Mouse (Mus musculus) layer of hippocampus, adult 11-12 months (tissue): ENCODE measurements around the gene Fignl2.
A peak's percentile ranks its signal among the peaks of the same experiment; 100 is the strongest.

ENCODE experiments used
- DNase-seq: peaks from one replicate; pipeline ENCODE4 v3.0.0; 2022; ENCODE audit warnings: low spot score

The Fignl2 gene

GRCm38 (mm10) chr15:101066920-101067696, 11.3 kb downstream of the Fignl2 start:
- DNase-seq = no peak

DNA sequence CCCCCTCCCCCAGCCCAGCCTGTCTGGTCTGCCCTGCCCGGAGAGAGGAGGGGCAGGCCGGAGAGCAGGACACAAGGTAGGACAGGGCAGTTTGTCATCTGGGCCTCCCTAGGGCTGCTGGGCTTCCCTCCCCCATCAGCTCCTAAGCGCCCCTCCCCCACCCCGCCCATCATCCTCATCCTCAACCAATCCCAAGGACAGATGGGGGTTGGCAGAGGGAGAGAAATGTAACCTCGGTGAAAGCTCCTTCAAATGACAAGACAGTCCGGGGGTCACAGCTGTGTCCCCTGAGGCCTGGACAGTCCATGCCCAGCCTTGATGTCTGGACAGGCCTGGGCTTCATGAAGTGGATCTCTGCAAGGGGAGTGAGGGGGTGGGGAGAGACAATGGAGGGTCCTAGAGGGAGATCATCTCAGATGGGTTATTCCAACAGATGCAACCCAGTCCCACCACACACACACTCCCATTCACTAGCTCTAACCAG, 12.0 kb downstream of the Fignl2 start:
- no peak for DNase-seq

GRCm38 (mm10) chr15:101065069-101065468, 13.3 kb downstream of the Fignl2 start:
- no peak for DNase-seq

GRCm38 (mm10) chr15:101060280-101060852, 18.0 kb downstream of the Fignl2 start:
- DNase-seq = no peak

GRCm38 (mm10) chr15:101059570-101060279, 18.6 kb downstream of the Fignl2 start:
- DNase-seq = no peak

DNA sequence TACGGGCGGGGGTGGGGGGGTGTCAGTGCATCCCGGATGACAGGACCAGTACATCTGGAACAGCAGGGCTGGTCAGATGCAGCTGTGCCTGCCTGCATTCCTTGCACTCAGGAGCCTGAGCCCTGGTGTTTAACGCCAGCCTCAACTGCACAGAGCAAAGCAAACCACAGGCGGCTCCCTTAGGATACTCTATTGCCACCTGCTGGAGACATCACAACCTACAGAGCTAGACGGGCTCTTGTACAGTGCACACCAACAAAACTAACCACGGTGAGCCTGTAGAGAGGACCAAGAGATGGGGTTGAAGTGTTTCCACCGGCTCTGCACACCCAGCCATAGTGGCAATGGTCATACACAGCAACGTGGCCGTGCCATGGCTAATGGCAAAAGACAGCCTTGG, 22.1 kb downstream of the Fignl2 start:
- peak; percentile 63 for DNase-seq

DNA sequence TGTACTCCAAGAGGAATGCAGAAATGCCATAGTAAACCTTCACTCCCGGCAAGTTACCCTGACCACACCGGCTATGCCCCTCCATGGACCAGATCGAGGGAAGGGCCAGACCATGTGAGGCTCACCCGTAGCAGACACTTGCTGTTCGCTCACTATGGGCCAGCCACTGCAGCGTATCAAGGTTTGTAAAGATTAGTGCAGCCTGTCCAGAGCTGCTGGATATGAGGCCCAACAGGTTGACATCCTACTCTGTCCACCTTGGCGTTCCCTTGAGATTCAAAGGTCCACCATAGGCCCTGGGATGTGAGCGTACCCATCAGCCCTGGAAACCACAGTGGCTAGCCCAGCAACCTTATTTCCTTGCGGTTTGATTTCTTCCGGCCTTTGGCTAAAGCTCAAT, 23.8 kb downstream of the Fignl2 start:
- no peak for DNase-seq

- no peak for DNase-seq
These were observed 24.4 kb downstream of the Fignl2 start for GRCm38 (mm10) chr15:101053832-101054459.

- DNase-seq = no peak
These were observed 25.5 kb downstream of the Fignl2 start for GRCm38 (mm10) chr15:101052560-101053501.

- no peak for DNase-seq
These were observed 26.5 kb downstream of the Fignl2 start for GRCm38 (mm10) chr15:101051869-101052268.

DNA sequence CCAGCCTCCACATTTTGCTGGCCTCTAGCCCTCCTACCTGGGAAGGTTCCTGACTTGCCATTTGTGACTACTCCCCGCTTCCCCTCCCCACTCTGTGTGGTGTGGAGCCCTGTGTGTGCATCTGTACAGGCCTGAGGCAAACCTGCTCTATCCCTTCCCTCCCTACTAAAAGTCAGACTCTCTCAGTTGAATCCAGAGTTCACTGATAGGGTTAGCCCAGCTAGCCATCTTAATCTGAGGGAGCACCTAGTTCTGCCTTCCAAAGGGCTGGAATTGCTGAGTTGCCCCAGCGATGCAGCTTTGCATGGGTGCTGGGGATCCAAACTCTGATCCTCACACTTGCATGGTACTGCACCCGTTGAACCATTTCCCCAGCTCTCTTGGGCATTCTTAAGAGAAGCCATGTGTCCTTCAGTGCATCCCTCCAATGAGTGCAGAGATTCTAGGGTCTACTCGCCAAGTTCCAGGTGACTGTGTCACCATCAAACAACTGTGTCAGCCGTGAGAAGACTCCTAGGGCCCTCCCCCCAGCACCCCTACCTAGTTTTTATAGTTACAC, 29.9 kb downstream of the Fignl2 start:
- no peak for DNase-seq

- no peak for DNase-seq
These were observed 31.2 kb downstream of the Fignl2 start, which contains the start of gene Gm47841 for GRCm38 (mm10) chr15:101047194-101047555. TSS of gene Gm47841 (minus strand) at chr15:101047397.

GRCm38 (mm10) chr15:101046527-101047193, 31.7 kb downstream of the Fignl2 start:
- DNase-seq = peak; percentile 45

DNA sequence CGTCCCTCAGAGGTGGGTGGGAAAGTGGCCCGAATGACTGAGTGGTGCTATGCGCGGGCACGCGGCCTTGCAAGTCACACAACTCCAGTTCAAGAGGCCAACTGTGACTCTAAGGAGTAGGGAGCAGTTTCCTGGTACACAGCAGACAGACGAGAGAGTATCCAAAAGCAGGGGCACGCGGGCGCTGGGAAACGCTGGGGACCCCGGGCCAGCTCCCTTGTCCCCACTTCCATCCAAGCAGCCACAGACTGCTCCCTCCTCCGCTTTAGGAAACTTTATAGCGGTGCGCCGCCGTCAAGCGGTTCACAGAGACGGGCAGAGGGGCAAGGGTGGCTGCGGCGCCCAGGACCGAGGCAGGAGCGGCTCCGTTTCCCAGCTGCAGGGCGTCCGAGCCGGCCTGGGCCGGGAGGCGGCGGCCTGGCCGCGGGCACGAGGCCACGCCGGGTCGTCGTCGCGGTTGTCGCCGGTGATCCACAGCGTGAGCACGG, 32.3 kb downstream of the Fignl2 start:
- no peak for DNase-seq

DNA sequence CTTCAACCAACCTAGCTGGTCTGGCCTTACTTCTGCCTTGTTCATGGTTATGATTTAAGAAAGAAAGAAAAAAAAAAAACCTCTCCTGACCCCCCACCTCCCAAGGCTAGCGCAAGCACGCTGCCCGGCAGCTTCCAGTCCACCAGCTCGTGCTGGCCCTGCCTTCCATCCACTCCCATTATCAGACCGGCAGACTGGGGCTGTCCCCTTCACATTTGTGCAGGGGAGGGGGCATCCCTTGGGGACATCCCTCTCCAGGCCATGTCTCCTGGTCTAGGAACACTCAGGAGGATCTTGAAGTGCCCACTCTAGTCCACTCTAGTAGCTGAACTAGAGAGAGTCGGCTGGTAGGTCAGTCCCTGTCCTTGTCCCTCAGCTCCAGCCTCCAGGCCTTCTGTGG, 33.8 kb downstream of the Fignl2 start:
- DNase-seq = no peak

GRCm38 (mm10) chr15:101042613-101043012, 35.8 kb downstream of the Fignl2 start:
- DNase-seq = peak; percentile 79

DNA sequence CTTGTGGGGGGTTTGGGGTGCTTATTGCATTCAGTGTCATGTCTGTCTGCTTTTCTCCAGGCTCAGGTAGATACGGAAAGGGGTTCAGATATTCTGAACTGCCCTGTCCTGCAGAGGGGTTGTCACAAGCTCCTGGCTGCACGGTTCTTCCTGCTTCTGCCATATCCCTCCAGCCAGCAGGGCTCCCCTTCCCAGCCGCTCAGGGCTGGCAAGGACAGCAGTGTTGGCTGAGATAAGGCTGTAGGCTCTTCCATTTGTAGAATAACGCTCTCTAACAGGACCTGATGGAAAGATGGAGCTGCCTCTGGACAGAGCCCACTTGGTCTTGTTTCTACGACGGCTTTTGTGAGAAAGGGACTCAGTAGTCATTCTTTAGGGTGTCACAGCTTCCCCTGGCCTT, 36.4 kb downstream of the Fignl2 start:
- no peak for DNase-seq

GRCm38 (mm10) chr15:101039651-101040050, 38.7 kb downstream of the Fignl2 start:
- no peak for DNase-seq

DNA sequence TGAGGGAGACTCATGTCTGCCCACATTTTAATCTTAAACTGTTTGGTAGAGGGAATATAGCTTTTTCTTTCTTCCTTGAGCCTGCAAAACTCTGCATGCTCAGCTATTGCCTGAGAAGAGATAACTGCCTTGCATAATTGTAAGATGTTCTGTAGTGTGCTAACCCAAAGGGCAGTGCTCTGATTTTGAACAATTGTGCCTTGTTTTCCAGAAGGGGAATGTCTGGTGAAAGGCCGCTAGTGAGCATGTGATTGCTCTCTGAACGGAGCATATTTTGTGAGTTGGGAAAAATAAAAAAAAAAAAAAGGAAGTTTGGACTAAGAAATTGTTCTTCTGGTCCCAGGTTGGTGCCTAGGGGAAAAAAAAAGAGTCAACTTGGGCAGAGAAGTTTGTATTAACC, 49.4 kb downstream of the Fignl2 start:
- no peak for DNase-seq

- no peak for DNase-seq
These were observed 67.0 kb downstream of the Fignl2 start for GRCm38 (mm10) chr15:101011352-101011751.
